9 mouse cellular contexts compared by ENCODE assay signal in genomic region chr1:132844088-132844804, GRCm38 (mm10). TPM values are rescaled to one million over a fixed set of nuclear protein-coding genes. Genes with fewer than 3 reads are reported as not detected.
DNase-seq lines count a peak whose midpoint lies in the region; ATAC-seq and TF ChIP-seq lines count a peak whose summit lies in the region.
"Had no signal": no experiment of that assay in that cellular context is flagged by ENCODE, and none has a peak within 500 bp of the region (broad histone marks: within the 10 kb centered on the region; RNA-seq: fewer than 3 reads in every experiment).

No protein-coding gene starts in this region.

- no peak overlapping the region for H3K9ac ChIP-seq in hindbrain, embryonic 16.5 days (ENCODE audit: low read depth, low read length)
- no peak overlapping the region for H3K9ac ChIP-seq in hindbrain, embryonic 11.5 days (ENCODE audit: low read depth, low read length)
- H3K9ac ChIP-seq in intestine, embryonic 16.5 days (ENCODE audit: low read depth, low read length): no peak overlapping the region

- ATAC-seq in hindbrain, embryonic 16.5 days: peak; percentile 80
- ATAC-seq in hindbrain, embryonic 11.5 days (ENCODE audit: low FRiP score): no peak
- no peak for ATAC-seq in intestine, embryonic 16.5 days

- H3K36me3 ChIP-seq in hindbrain, embryonic 16.5 days (ENCODE audit: control insufficient read depth, insufficient read depth, low read length): no peaks in the 10 kb centered on the region
- H3K36me3 ChIP-seq in hindbrain, embryonic 11.5 days (ENCODE audit: control insufficient read depth, insufficient read depth, low read length): no peaks in the 10 kb centered on the region
- peaks cover 9% of the 10 kb centered on the region for H3K36me3 ChIP-seq in E14TG2a.4 (ENCODE audit: insufficient read depth, low read length)
- no peaks in the 10 kb centered on the region for H3K36me3 ChIP-seq in intestine, embryonic 16.5 days (ENCODE audit: control insufficient read depth, insufficient read depth, low read length)

- no peak for DNase-seq in hindbrain, embryonic 11.5 days (ENCODE audit: low spot score)
- DNase-seq in cerebellum, adult 9-10 months: peak; percentile 13
- DNase-seq in heart, postnatal 10 days: peak; percentile 85 to 87
- peak; percentile 19 for DNase-seq in ovary, postnatal 10 days (ENCODE audit: low spot score)
- DNase-seq in yolk sac, embryonic 10.5 days (ENCODE audit: low spot score): no peak

- peaks cover 3% of the 10 kb centered on the region for H3K9me3 ChIP-seq in hindbrain, embryonic 16.5 days (ENCODE audit: control insufficient read depth, low read length)
- H3K9me3 ChIP-seq in hindbrain, embryonic 11.5 days (ENCODE audit: control insufficient read depth, low read length): no peaks in the 10 kb centered on the region; the same call in 1 of the 2 replicates
- H3K9me3 ChIP-seq in E14TG2a.4 (ENCODE audit: low read length): peaks cover 23% of the 10 kb centered on the region
- H3K9me3 ChIP-seq in intestine, embryonic 16.5 days (ENCODE audit: control insufficient read depth, low read length): no peaks in the 10 kb centered on the region

- H3K4me1 ChIP-seq in hindbrain, embryonic 16.5 days (ENCODE audit: control insufficient read depth, insufficient read depth, low read depth, low read length): peaks cover 3% of the 10 kb centered on the region; the same call in 1 of the 2 replicates
- no peaks in the 10 kb centered on the region for H3K4me1 ChIP-seq in hindbrain, embryonic 11.5 days (replicated peaks; ENCODE audit: control insufficient read depth, insufficient read depth, low read length)
- H3K4me1 ChIP-seq in E14TG2a.4 (replicated peaks; ENCODE audit: low read depth, low read length): peaks cover 11% of the 10 kb centered on the region; the same call in 1 of the 2 replicates
- H3K4me1 ChIP-seq in intestine, embryonic 16.5 days (ENCODE audit: control insufficient read depth, insufficient read depth, low read length): no peaks in the 10 kb centered on the region

- no peak for TF ChIP-seq CTCF in E14TG2a.4 (conservative IDR thresholded peaks at IDR 0.05; ENCODE audit: low read length)

- no peak overlapping the region for H3K4me3 ChIP-seq in hindbrain, embryonic 16.5 days (ENCODE audit: low read length)
- no peak overlapping the region for H3K4me3 ChIP-seq in hindbrain, embryonic 11.5 days (ENCODE audit: low read depth, low read length)
- H3K4me3 ChIP-seq in E14TG2a.4 (replicated peaks; ENCODE audit: low read length): peak overlapping the region; percentile 45
- H3K4me3 ChIP-seq in intestine, embryonic 16.5 days (ENCODE audit: low read length): no peak overlapping the region

- WGBS in hindbrain, embryonic 16.5 days: 78% methylated on average over 20 of the region's 20 CpGs
- WGBS in hindbrain, embryonic 11.5 days: 93% methylated on average over 20 of the region's 20 CpGs
- 83% methylated on average over 20 of the region's 20 CpGs for WGBS in intestine, embryonic 16.5 days

- intact Hi-C loops in heart, postnatal 10 days (cut with DNase I): no loop called here

- no peaks in the 10 kb centered on the region for H3K27me3 ChIP-seq in hindbrain, embryonic 16.5 days (replicated peaks; ENCODE audit: control insufficient read depth, insufficient read depth, low read length)
- no peaks in the 10 kb centered on the region for H3K27me3 ChIP-seq in hindbrain, embryonic 11.5 days (ENCODE audit: control insufficient read depth, insufficient read depth, low read length)
- H3K27me3 ChIP-seq in E14TG2a.4 (ENCODE audit: insufficient read depth, low read length): peaks cover 4% of the 10 kb centered on the region; the same call in 1 of the 2 replicates
- H3K27me3 ChIP-seq in intestine, embryonic 16.5 days (replicated peaks; ENCODE audit: control insufficient read depth, insufficient read depth, low read length): no peaks in the 10 kb centered on the region

- no peak overlapping the region for H3K27ac ChIP-seq in hindbrain, embryonic 16.5 days (ENCODE audit: low read depth, low read length)
- no peak overlapping the region for H3K27ac ChIP-seq in hindbrain, embryonic 11.5 days (ENCODE audit: low read depth, low read length)
- H3K27ac ChIP-seq in intestine, embryonic 16.5 days (ENCODE audit: low read length): no peak overlapping the region

- no peak overlapping the region for H3K4me2 ChIP-seq in hindbrain, embryonic 16.5 days (ENCODE audit: low read length)
- no peak overlapping the region for H3K4me2 ChIP-seq in hindbrain, embryonic 11.5 days (replicated peaks; ENCODE audit: low read depth, low read length)
- no peak overlapping the region for H3K4me2 ChIP-seq in intestine, embryonic 16.5 days (ENCODE audit: low read depth, low read length)

RNA-seq across cellular contexts. Expression of gene Lrrn2, which starts 35.8 kb away (rescaled TPM):
- polyA plus RNA-seq in hindbrain, embryonic 16.5 days (2015; fragmentation: Nextera tagmentation; extraction: Ambion mirVana): 56.5 and 57.7 TPM in 2 replicates
- polyA plus RNA-seq in hindbrain, embryonic 11.5 days (2014; fragmentation: Nextera tagmentation; extraction: Ambion mirVana): 6.2 and 7.2 TPM in 2 replicates
- 1 to 10 TPM; 4.7 to 6.0 TPM for total RNA-seq in heart, postnatal 10 days (2021)
- 3.3 and 3.4 TPM in 2 replicates for polyA plus RNA-seq in intestine, embryonic 16.5 days (2015; fragmentation: Nextera tagmentation; extraction: Ambion mirVana)
- total RNA-seq: CH12.LX had no signal

Comparison
In these comparisons a context has a peak if more than half of its experiments do, and no peak if none do; other contexts are left out.
1. DNase-seq: peak in cerebellum, adult 9-10 months (single experiment), heart, postnatal 10 days (2 of 2) and ovary, postnatal 10 days (single experiment); none in hindbrain, embryonic 11.5 days (single experiment) and yolk sac, embryonic 10.5 days (single experiment).